17 mouse cellular contexts compared by ENCODE assay signal in genomic region chr3:142252086-142252485, GRCm38 (mm10).
"Had no signal": no experiment of that assay in that cellular context is flagged by ENCODE, and none has a peak within 500 bp of the region (broad histone marks: within the 10 kb centered on the region; RNA-seq: fewer than 3 reads in every experiment).

No protein-coding gene starts in this region.

- H3K4me1 ChIP-seq: limb, embryonic 15.5 days; midbrain, embryonic 12.5 days; midbrain, embryonic 15.5 days; neural tube, embryonic 13.5 days had no signal

- H3K4me3 ChIP-seq: limb, embryonic 15.5 days; midbrain, embryonic 12.5 days; midbrain, embryonic 15.5 days; neural tube, embryonic 13.5 days had no signal

- DNase-seq: kidney, adult 18-20 months; kidney, adult 9 months; kidney, postnatal 10 days; kidney, postnatal 36 days; layer of hippocampus, postnatal 36 days; left cerebral cortex, postnatal 4 days; liver, postnatal 0 days; lung, embryonic 14.5 days; retina, postnatal 1 day; right cerebral cortex, postnatal 4 days; thymus, postnatal 25 days had no signal

- H3K27ac ChIP-seq: limb, embryonic 15.5 days; liver, embryonic 14.5 days; macrophage; midbrain, embryonic 12.5 days; midbrain, embryonic 15.5 days; neural tube, embryonic 13.5 days had no signal
